Mouse (Mus musculus): Measurements from ENCODE around the gene Senp8. TPM values are rescaled to one million over a fixed set of nuclear protein-coding genes. Genes with fewer than 3 reads are reported as not detected.

The Senp8 gene
- polyA plus RNA-seq, 2 experiments, result 5.1 to 9.4 TPM

GRCm38 (mm10) chr9:59751966-59752365 is 1.5 kb upstream of the Senp8 start:
- no peak overlapping the region for H3K27ac ChIP-seq (replicated peaks; ENCODE audit: low read depth, low read length)
- peak overlapping the region; percentile 86 for H3K4me3 ChIP-seq (replicated peaks; ENCODE audit: low read length)
- TF ChIP-seq POLR2A (IDR thresholded peaks at IDR 0.05; ENCODE audit: borderline replicate concordance, extremely low read depth, insufficient read depth, insufficient read length), result no peak
- H3K4me2 ChIP-seq (replicated peaks; ENCODE audit: low read depth, low read length, severe bottlenecking), result peak overlapping the region; percentile 67
- H3K36me3 ChIP-seq (ENCODE audit: control insufficient read depth, insufficient read depth, low read length), result no peaks in the 10 kb centered on the region
- WGBS, result 2% methylated on average over 2 of the region's 2 CpGs
- ATAC-seq (ENCODE audit: low FRiP score, low read depth), result no peak
- H3K27me3 ChIP-seq (ENCODE audit: control insufficient read depth, insufficient read depth, low read length), result no peaks in the 10 kb centered on the region
- no peaks in the 10 kb centered on the region for H3K9me3 ChIP-seq (ENCODE audit: control insufficient read depth, low read length)
- no peak for DNase-seq (ENCODE audit: low spot score)
- H3K4me1 ChIP-seq (ENCODE audit: control insufficient read depth, insufficient read depth, low read length), result peaks cover 9% of the 10 kb centered on the region
- H3K9ac ChIP-seq (ENCODE audit: low read depth, low read length, severe bottlenecking), result peak overlapping the region; percentile 86

GRCm38 (mm10) chr9:59751066-59751581 is 614 bp upstream of the Senp8 start:
- H3K4me2 ChIP-seq (replicated peaks; ENCODE audit: low read depth, low read length, severe bottlenecking), result peak overlapping the region; percentile 67
- peaks cover 9% of the 10 kb centered on the region for H3K4me1 ChIP-seq (ENCODE audit: control insufficient read depth, insufficient read depth, low read length)
- H3K4me3 ChIP-seq (replicated peaks; ENCODE audit: low read length), result peak overlapping the region; percentile 86
- WGBS, result 0% methylated on average over 15 of the region's 49 CpGs
- DNase-seq (ENCODE audit: low spot score), result peak; percentile 57
- no peaks in the 10 kb centered on the region for H3K9me3 ChIP-seq (ENCODE audit: control insufficient read depth, low read length)
- TF ChIP-seq POLR2A (IDR thresholded peaks at IDR 0.05; ENCODE audit: borderline replicate concordance, extremely low read depth, insufficient read depth, insufficient read length), result no peak
- peak overlapping the region; percentile 86 for H3K9ac ChIP-seq (ENCODE audit: low read depth, low read length, severe bottlenecking)
- peak; percentile 92 for ATAC-seq (ENCODE audit: low FRiP score, low read depth)
- H3K27me3 ChIP-seq (ENCODE audit: control insufficient read depth, insufficient read depth, low read length), result no peaks in the 10 kb centered on the region
- no peaks in the 10 kb centered on the region for H3K36me3 ChIP-seq (ENCODE audit: control insufficient read depth, insufficient read depth, low read length)
- peak overlapping the region; percentile 85 for H3K27ac ChIP-seq (replicated peaks; ENCODE audit: low read depth, low read length)

GRCm38 (mm10) chr9:59749581-59750265 is 787 bp downstream of the Senp8 start:
- peak; percentile 17 for DNase-seq (ENCODE audit: low spot score)
- Histone ChIP-seq H3K27ac (replicated peaks; ENCODE audit: low read depth, low read length) (peak overlapping the region; percentile 85), H3K27me3 (ENCODE audit: control insufficient read depth, insufficient read depth, low read length) (no peaks in the 10 kb centered on the region), H3K4me1 (ENCODE audit: control insufficient read depth, insufficient read depth, low read length) (peaks cover 9% of the 10 kb centered on the region), H3K9me3 (ENCODE audit: control insufficient read depth, low read length) (no peaks in the 10 kb centered on the region), H3K36me3 (ENCODE audit: control insufficient read depth, insufficient read depth, low read length) (no peaks in the 10 kb centered on the region), H3K9ac (ENCODE audit: low read depth, low read length, severe bottlenecking) (peak overlapping the region; percentile 50), H3K4me2 (replicated peaks; ENCODE audit: low read depth, low read length, severe bottlenecking) (peak overlapping the region; percentile 59), H3K4me3 (replicated peaks; ENCODE audit: low read length) (peak overlapping the region; percentile 86)
- WGBS, result 23% methylated on average over 12 of the region's 12 CpGs
- ATAC-seq (ENCODE audit: low FRiP score, low read depth), result no peak
- no peak for TF ChIP-seq POLR2A (IDR thresholded peaks at IDR 0.05; ENCODE audit: borderline replicate concordance, extremely low read depth, insufficient read depth, insufficient read length)

- no peaks in the 10 kb centered on the region for H3K27me3 ChIP-seq (ENCODE audit: control insufficient read depth, insufficient read depth, low read length)
- H3K4me2 ChIP-seq (replicated peaks; ENCODE audit: low read depth, low read length, severe bottlenecking), result no peak overlapping the region
- no peak for DNase-seq (ENCODE audit: low spot score)
- no peak for ATAC-seq (ENCODE audit: low FRiP score, low read depth)
- TF ChIP-seq POLR2A (IDR thresholded peaks at IDR 0.05; ENCODE audit: borderline replicate concordance, extremely low read depth, insufficient read depth, insufficient read length), result no peak
- H3K36me3 ChIP-seq (ENCODE audit: control insufficient read depth, insufficient read depth, low read length), result no peaks in the 10 kb centered on the region
- no peak overlapping the region for H3K4me3 ChIP-seq (replicated peaks; ENCODE audit: low read length)
- H3K4me1 ChIP-seq (ENCODE audit: control insufficient read depth, insufficient read depth, low read length), result peaks cover 9% of the 10 kb centered on the region
- H3K27ac ChIP-seq (replicated peaks; ENCODE audit: low read depth, low read length), result no peak overlapping the region
- H3K9me3 ChIP-seq (ENCODE audit: control insufficient read depth, low read length), result no peaks in the 10 kb centered on the region
- no peak overlapping the region for H3K9ac ChIP-seq (ENCODE audit: low read depth, low read length, severe bottlenecking)
- WGBS, result 85% methylated on average over 11 of the region's 11 CpGs
Measured at GRCm38 (mm10) chr9:59748969-59749368, 1.5 kb downstream of the Senp8 start.

GRCm38 (mm10) chr9:59748387-59748786 is 2.1 kb downstream of the Senp8 start:
- 97% methylated on average over 2 of the region's 2 CpGs for WGBS
- Histone ChIP-seq H3K4me2 (replicated peaks; ENCODE audit: low read depth, low read length, severe bottlenecking) (no peak overlapping the region), H3K27ac (replicated peaks; ENCODE audit: low read depth, low read length) (no peak overlapping the region), H3K9me3 (ENCODE audit: control insufficient read depth, low read length) (no peaks in the 10 kb centered on the region), H3K9ac (ENCODE audit: low read depth, low read length, severe bottlenecking) (no peak overlapping the region), H3K4me1 (ENCODE audit: control insufficient read depth, insufficient read depth, low read length) (peaks cover 9% of the 10 kb centered on the region), H3K36me3 (ENCODE audit: control insufficient read depth, insufficient read depth, low read length) (no peaks in the 10 kb centered on the region), H3K4me3 (replicated peaks; ENCODE audit: low read length) (no peak overlapping the region), H3K27me3 (ENCODE audit: control insufficient read depth, insufficient read depth, low read length) (no peaks in the 10 kb centered on the region)
- no peak for TF ChIP-seq POLR2A (IDR thresholded peaks at IDR 0.05; ENCODE audit: borderline replicate concordance, extremely low read depth, insufficient read depth, insufficient read length)
- DNase-seq (ENCODE audit: low spot score) (no peak), ATAC-seq (ENCODE audit: low FRiP score, low read depth) (no peak)

All from limb, embryonic 14.5 days (tissue).